8 mouse cellular contexts compared by ENCODE assay signal in the genomic region with DNA sequence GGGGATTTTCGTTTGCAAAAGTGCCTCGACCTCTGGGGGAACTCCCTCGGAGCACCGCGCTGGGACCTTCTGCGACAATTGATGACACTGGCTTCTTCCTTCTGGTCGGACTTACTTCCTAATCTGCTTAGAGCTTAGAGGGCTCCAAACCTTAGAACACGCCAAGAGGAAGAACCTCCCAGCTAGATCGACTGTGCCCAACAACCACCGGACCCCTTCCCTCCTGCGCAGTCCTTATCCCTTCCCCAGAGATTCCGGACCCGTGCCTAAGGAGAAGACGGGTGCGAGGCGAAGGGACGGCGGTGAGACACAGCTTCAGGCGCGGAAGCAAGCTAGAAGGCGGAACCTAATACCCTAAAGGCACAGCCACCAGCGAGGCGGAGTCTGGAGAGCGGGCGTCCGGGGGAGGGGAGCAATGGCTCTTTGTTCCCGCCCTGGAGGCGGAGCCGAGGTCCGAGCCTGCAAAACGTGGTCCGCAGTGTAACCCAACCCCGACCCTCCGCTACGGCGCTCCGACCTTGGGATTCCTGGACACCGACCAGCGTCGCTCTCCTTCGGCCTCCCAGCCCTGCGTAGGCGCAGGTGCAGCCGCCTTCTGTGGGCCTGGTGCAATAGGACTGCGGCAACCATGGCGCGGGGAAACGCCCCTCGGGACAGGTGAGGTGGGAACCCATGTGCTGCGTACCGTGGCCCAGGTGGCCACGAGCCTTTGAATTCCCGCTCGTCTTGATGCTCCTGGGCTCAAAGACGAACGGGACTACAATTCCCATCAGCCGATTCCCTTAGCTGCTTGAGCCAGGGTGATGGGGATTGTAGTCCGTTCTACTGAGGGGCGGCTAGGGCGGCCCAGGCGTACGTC. TPM values are rescaled to one million over a fixed set of nuclear protein-coding genes. Genes with fewer than 3 reads are reported as not detected.
A peak's percentile ranks its signal among the peaks of the same experiment; 100 is the strongest.
DNase-seq lines count a peak whose midpoint lies in the region; ATAC-seq and TF ChIP-seq lines count a peak whose summit lies in the region.

Gene Slc29a2, plus strand, starts transcription at position 240 of the 859 bp plus-strand sequence.

- WGBS in hindbrain, postnatal 0 days = under 1% methylated on average over 62 of the region's 62 CpGs

- H3K4me1 ChIP-seq in hindbrain, postnatal 0 days (ENCODE audit: insufficient read depth, low read length) = no peaks in the 10 kb centered on the region

- peak within 1 kb of the TSS; percentile 67 for H3K9ac ChIP-seq in hindbrain, postnatal 0 days (replicated peaks; ENCODE audit: low read length)

- peak; percentile 89 for DNase-seq in WW6 (ENCODE audit: low read depth, low spot score)
- DNase-seq in cerebellum, postnatal 4 days (ENCODE audit: low spot score in 2 of 2) = peak; percentile 82 to 87
- peak; percentile 96 for DNase-seq in gastrocnemius, adult 2 months
- peak; percentile 95 for DNase-seq in hindbrain, postnatal 0 days (ENCODE audit: low spot score)
- peak; percentile 72 to 86 for DNase-seq in left cerebral cortex, adult 8-10 months (ENCODE audit: low spot score in 2 of 2)
- DNase-seq in right cerebral cortex, adult 18-20 months = peak; percentile 92
- DNase-seq in urinary bladder, adult 2 months (ENCODE audit: low spot score) = peak; percentile 75

- peak; percentile 96 for ATAC-seq in hindbrain, postnatal 0 days
- peak; percentile 98 for ATAC-seq in megakaryocyte, adult 5-6 weeks (ENCODE audit: poor library complexity, severe bottlenecking)

- H3K9me3 ChIP-seq in hindbrain, postnatal 0 days (ENCODE audit: low read length) = no peaks in the 10 kb centered on the region

- peak within 1 kb of the TSS; percentile 79 for H3K4me2 ChIP-seq in hindbrain, postnatal 0 days (ENCODE audit: low read depth, low read length)

- H3K36me3 ChIP-seq in hindbrain, postnatal 0 days (ENCODE audit: insufficient read depth, low read length) = peaks cover 10% of the 10 kb centered on the region; the same call in 1 of the 2 replicates

- peak within 1 kb of the TSS; percentile 84 for H3K4me3 ChIP-seq in gastrocnemius, adult 2 months
- peak within 1 kb of the TSS; percentile 59 for H3K4me3 ChIP-seq in hindbrain, postnatal 0 days (ENCODE audit: low read length)

- TF ChIP-seq CTCF in gastrocnemius, adult 2 months (IDR thresholded peaks at IDR 0.05) = no peak
- no peak; the same call in 1 of the 2 replicates for TF ChIP-seq CTCF in hindbrain, postnatal 0 days (IDR thresholded peaks at IDR 0.05; ENCODE audit: low read depth)

- intact Hi-C loops in gastrocnemius, adult 2 months (cut with DNase I) = no loop called here

- no peaks in the 10 kb centered on the region for H3K27me3 ChIP-seq in hindbrain, postnatal 0 days (ENCODE audit: insufficient read depth, low read length)

- peak within 1 kb of the TSS; percentile 93 for H3K27ac ChIP-seq in gastrocnemius, adult 2 months
- peak within 1 kb of the TSS; percentile 82 for H3K27ac ChIP-seq in hindbrain, postnatal 0 days

RNA-seq across cellular contexts. Expression of gene Slc29a2, which starts in this region (rescaled TPM):
- total RNA-seq in gastrocnemius, adult 2 months (2021) = 1 to 10 TPM; 6.0 to 8.6 TPM
- 13.9 and 22.5 TPM in 2 replicates for total RNA-seq in hindbrain, postnatal 0 days (2014; rRNA removed)
- polyA plus RNA-seq in hindbrain, postnatal 0 days (2015; fragmentation: Nextera tagmentation; extraction: Ambion mirVana) = 15.5 and 16.3 TPM in 2 replicates
- total RNA-seq in left cerebral cortex, adult 8-10 months (2022) = 10 to 100 TPM; 11.6 to 17.6 (median 13.5) TPM
- 0.31 and 1.0 TPM in 2 replicates for total RNA-seq in megakaryocyte, adult 5-6 weeks (2015)
- total RNA-seq in megakaryocyte, adult 5-6 weeks (2017) = 0.18 and 3.4 TPM in 2 replicates
- polyA plus RNA-seq in urinary bladder, adult 2 months (2012; rRNA removed) = 4.6 and 5.9 TPM in 2 replicates

Comparison
In these comparisons a context has a peak if more than half of its experiments do, and no peak if none do; other contexts are left out.
1. Peak in every context shown above with its lines: DNase-seq, ATAC-seq, H3K4me3 ChIP-seq and H3K27ac ChIP-seq.